Comparison of ENCODE assay signal across 27 mouse cellular contexts in the genomic region with DNA sequence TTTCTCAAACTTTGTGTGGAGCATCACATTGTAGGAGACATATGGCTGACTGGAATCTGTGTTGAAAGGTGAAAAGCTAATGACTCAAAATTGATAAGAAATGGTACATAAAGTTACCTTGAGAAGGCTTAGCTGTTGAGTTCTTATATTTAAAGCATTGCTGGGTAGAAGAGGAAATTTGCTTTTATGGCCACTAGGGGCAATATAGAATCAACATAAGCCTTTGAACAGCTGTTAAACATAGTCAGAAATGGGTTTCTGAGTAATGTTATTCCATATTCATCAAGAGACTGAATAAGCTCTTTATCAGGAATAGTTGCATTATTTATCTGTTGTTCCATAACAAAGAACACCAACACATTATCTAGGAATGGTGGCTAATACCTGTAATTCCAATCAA. TPM values are rescaled to one million over a fixed set of nuclear protein-coding genes. Genes with fewer than 3 reads are reported as not detected.
DNase-seq lines count a peak whose midpoint lies in the region; ATAC-seq and TF ChIP-seq lines count a peak whose summit lies in the region.
"Had no signal": no experiment of that assay in that cellular context is flagged by ENCODE, and none has a peak within 500 bp of the region (broad histone marks: within the 10 kb centered on the region; RNA-seq: fewer than 3 reads in every experiment).

No protein-coding gene starts in this region.

- no peaks in the 10 kb centered on the region for H3K27me3 ChIP-seq in kidney, postnatal 0 days (ENCODE audit: insufficient read depth, low read length)
- no peaks in the 10 kb centered on the region for H3K27me3 ChIP-seq in midbrain, postnatal 0 days (ENCODE audit: insufficient read depth, low read length)
- H3K27me3 ChIP-seq in midbrain, embryonic 14.5 days (ENCODE audit: control insufficient read depth, insufficient read depth, low read length) = no peaks in the 10 kb centered on the region
- H3K27me3 ChIP-seq in E14TG2a.4 (ENCODE audit: insufficient read depth, low read length) = no peaks in the 10 kb centered on the region
- H3K27me3 ChIP-seq in splenic B cell, adult 2 months (ENCODE audit: control insufficient read depth, insufficient read depth, low read length, poor library complexity, severe bottlenecking) = no peaks in the 10 kb centered on the region
- H3K27me3 ChIP-seq in forebrain, embryonic 13.5 days = no peaks in the 10 kb centered on the region
- H3K27me3 ChIP-seq: heart, embryonic 15.5 days; hindbrain, embryonic 13.5 days; intestine, embryonic 15.5 days; limb, embryonic 12.5 days; liver, embryonic 12.5 days had no signal

- no peak overlapping the region for H3K4me2 ChIP-seq in kidney, postnatal 0 days (ENCODE audit: low read length)
- H3K4me2 ChIP-seq in midbrain, postnatal 0 days (ENCODE audit: low read depth, low read length, poor library complexity, severe bottlenecking) = no peak overlapping the region
- H3K4me2 ChIP-seq in midbrain, embryonic 14.5 days (ENCODE audit: low read length) = no peak overlapping the region
- no peak overlapping the region for H3K4me2 ChIP-seq in forebrain, embryonic 13.5 days
- H3K4me2 ChIP-seq: heart, embryonic 15.5 days; hindbrain, embryonic 13.5 days; intestine, embryonic 15.5 days; limb, embryonic 12.5 days; liver, embryonic 12.5 days had no signal

- H3K4me3 ChIP-seq in kidney, postnatal 0 days (replicated peaks; ENCODE audit: low read depth, low read length) = no peak overlapping the region
- no peak overlapping the region for H3K4me3 ChIP-seq in midbrain, postnatal 0 days (ENCODE audit: low read depth, low read length)
- H3K4me3 ChIP-seq in midbrain, embryonic 14.5 days (replicated peaks; ENCODE audit: low read depth, low read length) = no peak overlapping the region
- no peak overlapping the region for H3K4me3 ChIP-seq in E14TG2a.4 (replicated peaks; ENCODE audit: low read length)
- H3K4me3 ChIP-seq in forebrain, embryonic 13.5 days = no peak overlapping the region
- H3K4me3 ChIP-seq: forebrain, embryonic 10.5 days; heart, embryonic 15.5 days; hindbrain, embryonic 13.5 days; intestine, embryonic 15.5 days; limb, embryonic 12.5 days; liver, embryonic 12.5 days had no signal

- peak; percentile 36; the same call in 1 of the 2 replicates for TF ChIP-seq CTCF in kidney, postnatal 0 days (IDR thresholded peaks at IDR 0.05; ENCODE audit: low read depth)
- peak; percentile 38 for TF ChIP-seq CTCF in midbrain, postnatal 0 days (IDR thresholded peaks at IDR 0.05)
- TF ChIP-seq CTCF in E14TG2a.4 (conservative IDR thresholded peaks at IDR 0.05; ENCODE audit: low read length) = peak; percentile 31

- H3K27ac ChIP-seq in kidney, postnatal 0 days = no peak overlapping the region
- H3K27ac ChIP-seq in midbrain, postnatal 0 days (ENCODE audit: low read depth, low read length) = no peak overlapping the region
- H3K27ac ChIP-seq in midbrain, embryonic 14.5 days (replicated peaks; ENCODE audit: low read depth, low read length) = no peak overlapping the region
- H3K27ac ChIP-seq in forebrain, embryonic 13.5 days = no peak overlapping the region
- H3K27ac ChIP-seq: forebrain, embryonic 10.5 days; heart, embryonic 15.5 days; hindbrain, embryonic 13.5 days; intestine, embryonic 15.5 days; limb, embryonic 12.5 days; liver, embryonic 12.5 days; macrophage had no signal

- no peaks in the 10 kb centered on the region for H3K9me3 ChIP-seq in kidney, postnatal 0 days (replicated peaks; ENCODE audit: low read length)
- no peaks in the 10 kb centered on the region for H3K9me3 ChIP-seq in midbrain, postnatal 0 days (ENCODE audit: low read length)
- no peaks in the 10 kb centered on the region for H3K9me3 ChIP-seq in midbrain, embryonic 14.5 days (ENCODE audit: control insufficient read depth, low read length)
- H3K9me3 ChIP-seq in E14TG2a.4 (ENCODE audit: low read length) = no peaks in the 10 kb centered on the region
- H3K9me3 ChIP-seq in forebrain, embryonic 13.5 days (replicated peaks) = no peaks in the 10 kb centered on the region
- H3K9me3 ChIP-seq: forebrain, embryonic 10.5 days; heart, embryonic 15.5 days; hindbrain, embryonic 13.5 days; intestine, embryonic 15.5 days; limb, embryonic 12.5 days; liver, embryonic 12.5 days had no signal

- H3K36me3 ChIP-seq in kidney, postnatal 0 days (ENCODE audit: insufficient read depth, low read length) = no peaks in the 10 kb centered on the region
- no peaks in the 10 kb centered on the region for H3K36me3 ChIP-seq in midbrain, postnatal 0 days (ENCODE audit: insufficient read depth, low read length)
- H3K36me3 ChIP-seq in midbrain, embryonic 14.5 days (ENCODE audit: control insufficient read depth, insufficient read depth, low read length) = no peaks in the 10 kb centered on the region
- no peaks in the 10 kb centered on the region for H3K36me3 ChIP-seq in E14TG2a.4 (ENCODE audit: insufficient read depth, low read length)
- H3K36me3 ChIP-seq in splenic B cell, adult 2 months (ENCODE audit: control insufficient read depth, insufficient read depth, low read length, poor library complexity, severe bottlenecking) = no peaks in the 10 kb centered on the region
- H3K36me3 ChIP-seq in forebrain, embryonic 13.5 days (ENCODE audit: poor library complexity, severe bottlenecking) = no peaks in the 10 kb centered on the region
- H3K36me3 ChIP-seq: forebrain, embryonic 10.5 days; heart, embryonic 15.5 days; hindbrain, embryonic 13.5 days; intestine, embryonic 15.5 days; limb, embryonic 12.5 days; liver, embryonic 12.5 days had no signal

- no peaks in the 10 kb centered on the region for H3K4me1 ChIP-seq in kidney, postnatal 0 days (replicated peaks; ENCODE audit: insufficient read depth, low read length)
- no peaks in the 10 kb centered on the region for H3K4me1 ChIP-seq in midbrain, postnatal 0 days (ENCODE audit: insufficient read depth, low read length)
- H3K4me1 ChIP-seq in midbrain, embryonic 14.5 days (ENCODE audit: control insufficient read depth, insufficient read depth, low read length) = no peaks in the 10 kb centered on the region
- H3K4me1 ChIP-seq in E14TG2a.4 (replicated peaks; ENCODE audit: low read depth, low read length) = no peaks in the 10 kb centered on the region
- no peaks in the 10 kb centered on the region for H3K4me1 ChIP-seq in forebrain, embryonic 13.5 days
- H3K4me1 ChIP-seq: forebrain, embryonic 10.5 days; heart, embryonic 15.5 days; hindbrain, embryonic 13.5 days; intestine, embryonic 15.5 days; limb, embryonic 12.5 days; liver, embryonic 12.5 days had no signal

- ATAC-seq in kidney, postnatal 0 days (replicated peaks; ENCODE audit: low FRiP score, low read depth) = no peak
- ATAC-seq in midbrain, postnatal 0 days (ENCODE audit: low FRiP score) = no peak
- ATAC-seq in midbrain, embryonic 14.5 days (ENCODE audit: low FRiP score, low TSS enrichment) = no peak
- no peak for ATAC-seq in forebrain, embryonic 13.5 days
- ATAC-seq: activated CD4-positive, CD25-positive, alpha-beta regulatory T cell, adult 4 months; forebrain, postnatal 0 days; intestine, embryonic 15.5 days; liver, embryonic 12.5 days; midbrain, embryonic 16.5 days had no signal

- no peak for DNase-seq in kidney, postnatal 0 days (ENCODE audit: low spot score)
- no peak for DNase-seq in kidney, postnatal 10 days
- DNase-seq in midbrain, postnatal 0 days (ENCODE audit: low spot score) = no peak
- no peak for DNase-seq in midbrain, embryonic 14.5 days
- peak; percentile 2 for DNase-seq in splenic B cell, adult 2 months (ENCODE audit: low read depth, low spot score)
- DNase-seq: adrenal gland, adult 8-10 months; cerebellum, adult 11-12 months; cerebellum, postnatal 14 days; forebrain, postnatal 0 days; gastrocnemius, postnatal 36 days; heart, postnatal 36 days; lung, adult 2 months; right cerebral cortex, postnatal 25 days; thymus, adult 2 months had no signal

- no peak overlapping the region for H3K9ac ChIP-seq in kidney, postnatal 0 days (ENCODE audit: low read depth, low read length)
- no peak overlapping the region for H3K9ac ChIP-seq in midbrain, postnatal 0 days (replicated peaks; ENCODE audit: low read length, poor library complexity, severe bottlenecking)
- H3K9ac ChIP-seq in midbrain, embryonic 14.5 days (replicated peaks; ENCODE audit: low read length) = no peak overlapping the region
- no peak overlapping the region for H3K9ac ChIP-seq in forebrain, embryonic 13.5 days
- H3K9ac ChIP-seq: forebrain, postnatal 0 days; heart, embryonic 15.5 days; hindbrain, embryonic 13.5 days; intestine, embryonic 15.5 days; limb, embryonic 12.5 days; liver, embryonic 12.5 days had no signal

RNA-seq across cellular contexts. Expression of gene Il13ra1, which starts 38.2 kb away (rescaled TPM):
- 27.8 and 30.2 TPM in 2 replicates for polyA plus RNA-seq in kidney, postnatal 0 days (2015; fragmentation: Nextera tagmentation; extraction: Ambion mirVana)
- 11.8 and 12.4 TPM in 2 replicates for total RNA-seq in midbrain, postnatal 0 days (2014; rRNA removed)
- polyA plus RNA-seq in midbrain, postnatal 0 days (2015; fragmentation: Nextera tagmentation; extraction: Ambion mirVana) = 8.9 and 9.1 TPM in 2 replicates
- 3.3 and 8.5 TPM in 2 replicates for polyA plus RNA-seq in midbrain, embryonic 14.5 days (2014; fragmentation: Nextera tagmentation; extraction: Ambion mirVana)
- 2.6 and 2.9 TPM in 2 replicates for polyA plus RNA-seq in forebrain, embryonic 13.5 days (2015; fragmentation: Nextera tagmentation; extraction: Ambion mirVana)

RNA-seq across cellular contexts. Expression of gene Zcchc12, which starts 45.6 kb away (rescaled TPM):
- polyA plus RNA-seq in kidney, postnatal 0 days (2015; fragmentation: Nextera tagmentation; extraction: Ambion mirVana) = 4.2 and 5.2 TPM in 2 replicates
- total RNA-seq in midbrain, postnatal 0 days (2014; rRNA removed) = 306 and 396 TPM in 2 replicates
- polyA plus RNA-seq in midbrain, postnatal 0 days (2015; fragmentation: Nextera tagmentation; extraction: Ambion mirVana) = 609 and 627 TPM in 2 replicates
- 313 and 328 TPM in 2 replicates for polyA plus RNA-seq in midbrain, embryonic 14.5 days (2014; fragmentation: Nextera tagmentation; extraction: Ambion mirVana)
- 91.0 and 133 TPM in 2 replicates for polyA plus RNA-seq in forebrain, embryonic 13.5 days (2015; fragmentation: Nextera tagmentation; extraction: Ambion mirVana)
- total RNA-seq: gastrocnemius, postnatal 36 days; neutrophil, adult 5-6 weeks had no signal
- polyA plus RNA-seq: macrophage; spleen, adult 2 months had no signal

Comparison
In these comparisons a context has a peak if more than half of its experiments do, and no peak if none do; other contexts are left out.
1. RNA of gene Zcchc12, which starts 45.6 kb away (polyA plus RNA-seq): 609 to 627 TPM in midbrain, postnatal 0 days, 313 to 328 TPM in midbrain, embryonic 14.5 days and 91.0 to 133 TPM in forebrain, embryonic 13.5 days; 4.2 to 5.2 TPM in kidney, postnatal 0 days; every median in the first group is over 10 times any median in the second.
2. Peak in every context shown above with its lines, with median percentiles within 50 percentile points of each other: CTCF ChIP-seq.